Mouse (Mus musculus) kidney, postnatal 10 days (tissue): ENCODE results near the gene Hpcal4.
A peak's percentile ranks its signal among the peaks of the same experiment; 100 is the strongest.

Experiments
- DNase-seq: peaks from one replicate; pipeline ENCODE4 v3.0.0; 2021; ENCODE audit warnings: mixed read lengths

The Hpcal4 gene

GRCm38 (mm10) chr4:123202094-123202420 is 19.0 kb downstream of the Hpcal4 start:
- no peak for DNase-seq

GRCm38 (mm10) chr4:123207337-123207736 is 24.3 kb downstream of the Hpcal4 start:
- no peak for DNase-seq

GRCm38 (mm10) chr4:123210996-123211395 is 28.0 kb downstream of the Hpcal4 start:
- no peak for DNase-seq

- no peak for DNase-seq
Measured at GRCm38 (mm10) chr4:123211453-123211852, 28.4 kb downstream of the Hpcal4 start.

- DNase-seq, result no peak
Measured at GRCm38 (mm10) chr4:123212330-123212729, 29.3 kb downstream of the Hpcal4 start.

- no peak for DNase-seq
Measured at GRCm38 (mm10) chr4:123213975-123214374, 30.9 kb downstream of the Hpcal4 start.

- no peak for DNase-seq
Measured at GRCm38 (mm10) chr4:123215367-123215766, 32.3 kb downstream of the Hpcal4 start.

GRCm38 (mm10) chr4:123216782-123217181 is 33.8 kb downstream of the Hpcal4 start:
- DNase-seq, result peak; percentile 64

GRCm38 (mm10) chr4:123219720-123220357 is 36.8 kb downstream of the Hpcal4 start:
- peak; percentile 88 for DNase-seq

GRCm38 (mm10) chr4:123220637-123221036 is 37.6 kb downstream of the Hpcal4 start:
- no peak for DNase-seq

- DNase-seq, result no peak
Measured at GRCm38 (mm10) chr4:123223309-123223708, 40.3 kb downstream of the Hpcal4 start.

- DNase-seq, result peak; percentile 53
Measured at GRCm38 (mm10) chr4:123225718-123226403, 42.8 kb downstream of the Hpcal4 start.

GRCm38 (mm10) chr4:123227707-123228106 is 44.7 kb downstream of the Hpcal4 start:
- peak; percentile 59 for DNase-seq

GRCm38 (mm10) chr4:123228270-123228669 is 45.2 kb downstream of the Hpcal4 start:
- DNase-seq, result peak; percentile 48

GRCm38 (mm10) chr4:123229166-123229565 is 46.1 kb downstream of the Hpcal4 start:
- no peak for DNase-seq

GRCm38 (mm10) chr4:123232841-123233240 is 49.8 kb downstream of the Hpcal4 start:
- no peak for DNase-seq

- peak; percentile 85 for DNase-seq
Measured at GRCm38 (mm10) chr4:123233492-123234084, 50.6 kb downstream of the Hpcal4 start, which contains the start of gene Heyl. Heyl (plus strand) TSS chr4:123233556.

GRCm38 (mm10) chr4:123235835-123236430 is 52.9 kb downstream of the Hpcal4 start:
- DNase-seq, result no peak

- DNase-seq, result no peak
Measured at GRCm38 (mm10) chr4:123236431-123237031, 53.5 kb downstream of the Hpcal4 start.

GRCm38 (mm10) chr4:123237386-123238266 is 54.6 kb downstream of the Hpcal4 start:
- DNase-seq, result peak; percentile 64

- peak; percentile 87 for DNase-seq
Measured at GRCm38 (mm10) chr4:123239361-123240203, 56.6 kb downstream of the Hpcal4 start.
